ENCODE assay signal across 7 mouse cellular contexts in genomic region chrX:98380247-98380905, GRCm38 (mm10).
DNase-seq lines count a peak whose midpoint lies in the region; ATAC-seq and TF ChIP-seq lines count a peak whose summit lies in the region.

No protein-coding gene starts in this region.

- no peaks in the 10 kb centered on the region for H3K4me1 ChIP-seq in liver, embryonic 11.5 days (replicated peaks; ENCODE audit: control insufficient read depth, insufficient read depth, low read length)

- H3K4me2 ChIP-seq in liver, embryonic 11.5 days: no peak overlapping the region

- no peak overlapping the region for H3K27ac ChIP-seq in liver, embryonic 11.5 days (ENCODE audit: low read depth, low read length)

- no peak for TF ChIP-seq CTCF in brain, embryonic 14.5 days (IDR thresholded peaks at IDR 0.05; ENCODE audit: borderline replicate concordance, extremely low read depth, insufficient read depth, insufficient read length)

- H3K27me3 ChIP-seq in liver, embryonic 11.5 days (replicated peaks; ENCODE audit: control insufficient read depth, insufficient read depth, low read length): no peaks in the 10 kb centered on the region

- ATAC-seq in liver, embryonic 11.5 days (replicated peaks; ENCODE audit: low FRiP score): no peak

- no peak overlapping the region for H3K4me3 ChIP-seq in liver, embryonic 11.5 days (ENCODE audit: low read depth, low read length)

- 73% methylated on average over 7 of the region's 7 CpGs for WGBS in liver, embryonic 11.5 days

- no peak overlapping the region for H3K9ac ChIP-seq in liver, embryonic 11.5 days (ENCODE audit: low read depth, low read length)

- peak; percentile 4 for DNase-seq in liver
- no peak for DNase-seq in liver, embryonic 11.5 days (ENCODE audit: low spot score)
- DNase-seq in brain, embryonic 14.5 days (ENCODE audit: low read depth): peak; percentile 43
- DNase-seq in heart, adult 8-10 months (ENCODE audit: low spot score): peak; percentile 71
- DNase-seq in kidney, postnatal 36 days: peak; percentile 75 to 81
- peak; percentile 9 for DNase-seq in testis, postnatal 14 days (ENCODE audit: low spot score)
- DNase-seq in left cerebral cortex, adult 9 months (ENCODE audit: low spot score in 2 of 2): no peak

- H3K36me3 ChIP-seq in liver, embryonic 11.5 days (ENCODE audit: control insufficient read depth, insufficient read depth, low read length): no peaks in the 10 kb centered on the region

- no peak for TF ChIP-seq POLR2A in brain, embryonic 14.5 days (IDR thresholded peaks at IDR 0.05; ENCODE audit: borderline replicate concordance, extremely low read depth, insufficient read depth, insufficient read length, poor library complexity, severe bottlenecking)

- no peaks in the 10 kb centered on the region for H3K9me3 ChIP-seq in liver, embryonic 11.5 days (ENCODE audit: control insufficient read depth, low read length)

Comparison
In these comparisons a context has a peak if more than half of its experiments do, and no peak if none do; other contexts are left out.
1. DNase-seq: peak in liver (single experiment), brain, embryonic 14.5 days (single experiment), heart, adult 8-10 months (single experiment), kidney, postnatal 36 days (2 of 2) and testis, postnatal 14 days (single experiment); none in liver, embryonic 11.5 days (single experiment) and left cerebral cortex, adult 9 months (0 of 2).